Mouse (Mus musculus) layer of hippocampus, adult 2 months (tissue): ENCODE measurements at regions not wholly inside any gene's neighbourhood (a gene's known extent, or its start where the extent isn't known, plus 50 kb on each side); places are given as distances from the start of the nearest gene placed in this dataset.

Experiments used
- DNase-seq, 2 experiments: peaks; one replicate each; pipeline ENCODE4 v3.0.0; 2022; ENCODE audit warnings: low spot score in 2 of 2
- H3K27ac ChIP-seq: fragments of 200-600 bp; 2 replicates; pipeline ENCODE4 v1.8.1; 2022
- H3K4me3 ChIP-seq: fragments of 200-600 bp; 2 replicates; pipeline ENCODE4 v1.8.1; 2022; ENCODE audit warnings: mild to moderate bottlenecking
- CTCF ChIP-seq: fragments of 200-600 bp; conservative IDR thresholded peaks from 2 replicates; pipeline ENCODE4 v1.8.1; 2022; ENCODE audit warnings: antibody characterized with exemption, mild to moderate bottlenecking, moderate library complexity

DNA sequence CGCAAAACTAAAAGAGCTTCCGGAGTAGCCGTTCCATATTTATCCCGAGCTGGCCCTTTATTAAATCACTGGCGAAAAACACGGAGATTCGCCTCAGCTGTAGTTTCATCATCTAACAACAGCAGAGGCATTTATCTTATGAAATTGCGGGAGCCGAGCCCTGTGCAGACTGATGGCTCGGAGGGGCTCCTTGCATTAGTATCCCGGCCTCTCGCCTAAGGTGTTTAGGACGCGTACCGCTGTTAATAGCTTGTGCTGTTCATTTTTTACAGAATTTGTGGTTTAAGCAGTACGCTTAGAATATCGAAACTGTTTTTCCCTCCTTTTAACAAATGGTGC, 361.9 kb downstream of the En1 start:
- DNase-seq = no peak
- peak overlapping the region; percentile 48 for H3K4me3 ChIP-seq
- H3K27ac ChIP-seq = no peak overlapping the region
- TF ChIP-seq CTCF = no peak

DNA sequence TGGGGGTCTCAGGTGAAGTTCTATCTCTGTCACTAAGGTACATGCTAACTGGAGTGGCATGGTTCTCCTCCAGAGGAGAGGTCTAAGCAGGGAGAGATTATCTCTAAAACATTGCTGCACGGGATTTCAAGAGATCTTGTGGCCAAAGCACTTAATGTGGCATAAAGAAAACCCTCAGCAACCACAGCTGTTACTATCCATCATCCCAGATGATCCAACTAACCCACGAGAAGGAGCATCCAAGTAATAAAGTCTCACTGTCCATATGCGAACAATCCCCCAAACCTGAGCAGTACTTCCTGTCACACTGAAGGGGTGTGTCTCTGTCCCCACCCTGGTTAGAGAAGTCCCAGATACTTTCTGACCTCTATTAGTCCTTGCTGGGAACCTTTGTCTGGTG, 363.9 kb downstream of the En1 start:
- DNase-seq = no peak
- no peak for TF ChIP-seq CTCF

DNA sequence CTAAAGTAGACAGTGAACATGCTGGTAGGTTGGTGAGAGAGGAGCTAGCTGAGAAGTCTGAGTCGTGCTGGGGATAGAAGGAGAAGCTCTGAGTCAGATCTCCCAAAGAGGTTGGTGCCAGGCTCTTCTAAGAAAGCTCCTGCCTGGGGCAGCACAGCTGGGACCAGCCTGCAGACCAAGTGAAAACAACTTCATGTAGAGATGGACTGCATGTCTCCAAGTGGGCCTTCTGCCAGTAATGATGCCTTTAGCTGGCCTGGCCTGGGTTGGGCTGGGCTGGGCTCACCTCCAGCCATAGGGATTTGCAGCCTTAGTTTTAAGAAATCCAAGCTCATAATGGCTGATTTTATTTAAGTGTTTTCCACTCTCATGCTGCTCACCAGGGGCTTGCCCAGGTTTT, 357.7 kb downstream of the Insig2 start:
- Histone ChIP-seq H3K27ac (no peak overlapping the region), H3K4me3 (no peak overlapping the region)
- no peak for TF ChIP-seq CTCF
- DNase-seq = no peak

More for the DNA sequence above, 363.9 kb downstream of the En1 start:
- no peak overlapping the region for H3K27ac ChIP-seq
- no peak overlapping the region for H3K4me3 ChIP-seq

DNA sequence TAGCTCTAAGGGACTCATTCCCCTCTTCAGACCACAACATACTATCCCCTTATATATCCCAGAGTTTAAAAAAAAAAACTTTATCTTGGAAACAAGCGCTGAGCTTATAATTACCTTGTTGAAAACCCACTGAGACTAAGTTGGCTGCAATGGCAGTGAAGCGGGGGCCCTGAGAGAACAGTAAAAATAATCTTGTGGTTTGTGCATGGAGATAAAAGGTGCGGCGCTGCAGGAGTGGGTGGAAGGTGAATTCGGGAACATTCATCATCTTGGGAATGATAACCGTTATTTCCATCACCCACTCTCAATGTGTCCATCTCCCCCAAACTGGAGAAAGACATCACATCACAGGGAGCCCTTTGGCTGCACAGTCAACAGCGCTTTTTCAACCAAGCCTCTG, 327.9 kb downstream of the Insig2 start:
- no peak for TF ChIP-seq CTCF
- DNase-seq = no peak
- H3K27ac ChIP-seq = no peak overlapping the region
- H3K4me3 ChIP-seq = no peak overlapping the region

DNA sequence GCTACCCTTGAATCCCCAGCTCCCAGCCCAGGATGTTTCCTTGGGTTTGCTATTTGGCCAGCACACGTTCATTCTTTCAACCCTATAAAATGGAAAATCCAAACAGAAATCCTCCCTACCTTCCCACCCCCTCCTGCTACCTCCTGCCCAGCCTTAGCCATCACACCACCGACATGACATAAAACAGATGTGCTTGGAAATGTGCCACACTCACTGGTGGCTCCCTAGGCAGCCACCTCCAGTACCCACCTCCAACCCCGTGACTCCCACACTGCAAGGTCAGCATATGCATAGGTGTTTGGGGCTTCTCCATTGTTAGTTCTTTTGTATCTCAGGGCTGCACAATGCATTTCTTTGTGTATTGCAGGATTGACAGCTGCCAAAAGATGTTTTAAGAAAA, 327.2 kb downstream of the Insig2 start:
- DNase-seq = no peak
- TF ChIP-seq CTCF = no peak
- Histone ChIP-seq H3K4me3 (no peak overlapping the region), H3K27ac (no peak overlapping the region)

DNA sequence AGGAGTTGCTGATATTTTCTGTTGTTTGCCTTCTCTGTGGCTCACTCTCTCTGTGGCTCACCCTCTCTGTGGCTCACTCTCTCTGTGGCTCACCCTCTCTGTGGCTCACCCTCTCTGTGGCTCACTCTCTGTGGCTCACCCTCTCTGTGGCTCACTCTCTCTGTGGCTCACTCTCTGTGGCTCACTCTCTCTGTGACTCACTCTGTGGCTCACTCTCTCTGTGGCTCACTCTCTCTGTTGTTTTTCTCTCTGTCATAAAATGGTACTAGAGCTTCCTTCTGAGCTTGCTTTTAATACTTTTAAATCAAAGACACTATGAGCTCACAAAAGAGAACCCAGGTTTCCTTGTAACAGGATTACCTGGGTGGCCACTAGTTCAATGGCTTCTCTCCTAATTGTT, 320.3 kb downstream of the Insig2 start:
- no peak for DNase-seq
- TF ChIP-seq CTCF = no peak
- H3K4me3 ChIP-seq = no peak overlapping the region
- H3K27ac ChIP-seq = no peak overlapping the region

DNA sequence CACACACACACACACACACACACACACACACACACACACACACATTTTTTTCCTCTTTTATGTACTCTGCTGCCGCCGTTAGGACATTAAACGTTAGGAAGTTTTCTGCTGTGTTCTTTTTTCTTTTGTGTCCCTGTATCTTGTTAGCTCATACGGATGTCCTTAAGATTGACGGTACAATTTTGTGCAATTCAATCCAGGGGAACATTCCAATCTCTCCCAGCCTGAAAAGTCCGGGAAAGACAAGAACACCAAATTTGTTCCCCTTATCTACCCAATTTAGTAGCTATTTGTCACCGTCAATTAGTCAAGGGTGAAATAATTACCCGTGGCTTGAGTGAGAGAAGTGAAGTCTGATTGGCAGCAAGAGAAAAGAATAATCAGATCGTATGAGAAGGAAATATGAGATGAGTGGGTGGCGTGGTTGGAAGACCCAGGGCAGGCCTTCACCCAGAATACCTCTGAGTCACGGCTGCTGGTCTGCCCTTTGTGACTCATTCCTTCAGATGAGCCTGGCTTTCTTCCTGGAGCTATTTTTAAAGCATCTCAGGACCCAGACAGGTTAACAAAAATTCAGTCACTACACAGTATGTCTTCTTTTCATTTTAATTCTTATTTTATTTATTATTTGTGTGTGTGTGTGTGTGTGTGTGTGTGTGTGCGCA, 318.4 kb downstream of the Insig2 start:
- TF ChIP-seq CTCF = 0 out of 2 replicates have a peak, but pooled peaks have one; percentile 13
- Histone ChIP-seq H3K4me3 (no peak overlapping the region), H3K27ac (no peak overlapping the region)
- no peak for DNase-seq

DNA sequence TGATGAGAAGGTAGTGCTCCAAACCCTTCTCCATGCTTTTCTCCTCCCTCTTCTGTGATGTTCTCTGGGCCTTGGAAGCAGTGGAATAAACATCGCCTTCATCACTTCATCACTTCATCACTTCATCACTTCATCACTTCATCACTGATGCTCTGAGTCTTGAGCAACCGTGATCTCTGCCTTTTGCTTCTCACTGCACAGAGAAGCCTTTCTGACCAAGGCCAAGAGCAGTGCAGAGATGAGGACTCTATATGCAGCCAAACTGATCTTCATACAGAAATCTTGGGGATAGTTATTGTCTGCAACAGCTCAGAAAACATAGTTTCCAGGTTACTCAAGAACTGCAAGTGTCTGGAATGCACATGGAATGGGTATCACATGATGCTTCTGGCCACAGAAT, 303.0 kb downstream of the Insig2 start:
- TF ChIP-seq CTCF = no peak
- DNase-seq = no peak
- H3K4me3 ChIP-seq = no peak overlapping the region
- H3K27ac ChIP-seq = no peak overlapping the region

DNA sequence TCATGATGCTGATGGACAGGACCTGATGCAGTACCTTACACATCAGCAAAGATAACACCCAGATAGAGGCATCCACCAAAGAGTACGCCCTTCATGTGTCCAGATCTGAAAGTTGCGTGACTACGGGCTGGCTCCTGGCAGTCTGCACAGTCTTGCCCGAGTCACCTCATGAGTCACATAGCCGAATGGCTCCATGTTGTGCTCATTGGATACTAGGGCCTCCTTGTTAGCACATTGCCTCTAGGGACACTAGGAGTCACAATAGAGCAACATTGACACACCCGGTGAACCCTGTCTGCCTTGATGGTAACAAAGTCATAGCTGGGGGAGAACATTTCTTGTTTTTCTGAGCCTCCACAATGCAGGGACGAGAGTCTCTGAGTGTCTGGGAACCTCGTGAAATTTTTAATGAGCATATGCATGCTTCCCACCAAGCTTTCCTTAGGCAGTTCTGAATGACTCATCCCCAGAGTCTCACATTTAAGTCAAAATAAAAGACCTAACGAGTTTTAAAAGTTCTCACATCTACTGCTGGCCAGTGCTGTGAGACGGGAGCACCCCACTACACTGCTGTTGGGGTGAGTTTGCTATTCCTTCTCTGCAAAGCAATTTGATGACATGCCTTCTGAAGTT, 297.5 kb downstream of the Insig2 start:
- TF ChIP-seq CTCF = no peak
- no peak for DNase-seq
- Histone ChIP-seq H3K27ac (no peak overlapping the region), H3K4me3 (no peak overlapping the region)

DNA sequence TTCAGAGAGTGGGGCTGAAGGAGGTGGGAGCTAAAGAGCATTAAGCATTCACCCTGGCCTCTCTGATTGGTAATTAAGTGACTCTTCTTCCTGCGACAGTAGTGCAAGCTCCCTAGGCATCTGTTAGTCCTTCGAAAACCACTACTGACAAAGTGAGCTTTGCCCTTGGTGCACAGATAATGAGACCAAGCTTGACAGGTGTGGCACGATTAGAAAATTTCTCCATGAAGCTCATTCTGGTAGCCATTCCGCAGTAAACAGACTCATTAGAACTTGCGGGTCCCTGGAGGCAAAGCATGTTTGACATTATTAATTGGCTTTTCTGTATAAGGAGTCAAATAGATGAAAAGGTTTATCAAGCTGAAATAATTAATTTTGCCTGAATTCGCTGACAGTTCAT, 285.8 kb downstream of the Insig2 start:
- no peak overlapping the region for H3K4me3 ChIP-seq
- TF ChIP-seq CTCF = no peak
- no peak overlapping the region for H3K27ac ChIP-seq
- DNase-seq = no peak

DNA sequence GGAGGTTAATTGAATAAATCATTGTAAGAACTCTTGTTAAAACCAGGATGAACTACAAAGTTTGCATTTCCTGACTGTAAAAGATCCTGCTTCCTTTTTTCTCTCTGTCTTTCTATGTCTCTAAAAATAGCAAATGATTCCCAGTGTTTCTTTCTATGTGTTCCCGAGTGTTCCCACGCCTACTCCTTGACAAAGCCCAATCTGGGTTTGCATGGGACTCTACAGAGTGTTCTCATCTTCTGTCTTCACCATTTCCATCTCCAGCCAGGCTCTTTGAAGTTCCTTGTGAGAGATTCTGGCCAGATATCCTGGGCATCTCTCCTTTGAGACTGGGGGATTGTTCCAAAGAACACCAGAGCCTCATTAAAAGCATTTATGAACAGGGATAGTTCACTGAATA, 285.0 kb downstream of the Insig2 start:
- DNase-seq = peak in 1 of 2 experiments; percentile 34
- no peak overlapping the region for H3K4me3 ChIP-seq
- no peak for TF ChIP-seq CTCF
- H3K27ac ChIP-seq = peak overlapping the region; percentile 53; the same call in 1 of the 2 replicates

DNA sequence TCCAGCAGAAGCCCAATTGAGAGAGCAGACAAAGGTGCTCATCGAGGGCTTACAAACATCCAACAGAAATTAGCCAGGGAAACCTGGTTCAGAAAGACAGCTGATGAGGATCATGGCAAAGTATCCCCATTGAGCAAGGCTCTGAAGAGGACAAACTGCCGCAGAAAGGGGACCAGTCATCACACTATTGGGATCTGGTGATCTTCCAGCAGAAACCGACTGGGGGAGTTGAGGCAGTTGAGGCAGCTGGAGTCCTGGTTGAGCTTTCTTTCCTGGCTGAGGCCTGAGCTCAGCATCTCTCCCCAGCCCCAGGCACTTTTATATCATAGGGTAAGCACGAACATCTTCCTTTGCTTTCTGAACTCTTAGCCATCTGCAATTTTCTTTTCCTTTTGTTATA, 282.7 kb downstream of the Insig2 start:
- no peak overlapping the region for H3K4me3 ChIP-seq

DNA sequence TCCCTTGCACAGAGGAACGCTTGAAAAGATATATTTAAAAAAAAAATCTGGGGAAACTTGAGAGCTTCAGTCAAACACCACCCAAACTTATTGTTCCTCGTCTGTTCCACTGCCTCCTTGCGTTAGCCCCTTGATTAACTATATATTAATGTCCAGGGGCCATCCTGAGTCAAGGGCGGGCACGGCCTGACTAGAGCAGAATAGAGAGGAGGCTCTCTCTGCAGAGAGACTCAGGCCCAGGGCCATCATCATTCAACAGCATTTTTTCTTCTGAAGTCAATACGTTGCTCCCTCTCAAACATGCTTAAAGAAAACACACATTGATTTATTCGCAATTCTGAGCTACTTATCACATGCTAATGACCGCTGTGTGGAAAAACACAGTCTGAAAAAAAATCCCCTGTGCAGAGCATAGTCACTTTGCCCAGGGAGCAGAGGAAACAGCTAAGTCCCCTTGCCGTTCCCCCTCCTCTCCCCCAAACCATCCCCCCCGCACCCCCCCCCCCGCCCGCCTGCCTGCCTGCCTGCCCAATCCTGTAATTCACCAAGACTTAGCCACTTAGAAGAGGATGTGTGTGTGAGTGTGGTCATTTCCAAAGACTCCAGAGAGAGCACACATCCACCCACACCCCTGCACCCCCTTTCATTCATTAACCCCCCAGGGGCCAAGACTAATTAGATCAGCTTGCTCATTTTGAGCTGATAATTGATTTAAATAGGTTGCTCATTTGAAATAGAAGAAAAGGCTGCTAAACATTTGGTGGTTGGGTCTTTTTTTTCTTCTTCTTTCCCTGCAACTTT, 281.5 kb downstream of the Insig2 start:
- no peak for DNase-seq
- Histone ChIP-seq H3K4me3 (no peak overlapping the region), H3K27ac (no peak overlapping the region)
- no peak for TF ChIP-seq CTCF

More for the DNA sequence above, 282.7 kb downstream of the Insig2 start:
- DNase-seq = no peak
- no peak overlapping the region for H3K27ac ChIP-seq
- no peak for TF ChIP-seq CTCF

DNA sequence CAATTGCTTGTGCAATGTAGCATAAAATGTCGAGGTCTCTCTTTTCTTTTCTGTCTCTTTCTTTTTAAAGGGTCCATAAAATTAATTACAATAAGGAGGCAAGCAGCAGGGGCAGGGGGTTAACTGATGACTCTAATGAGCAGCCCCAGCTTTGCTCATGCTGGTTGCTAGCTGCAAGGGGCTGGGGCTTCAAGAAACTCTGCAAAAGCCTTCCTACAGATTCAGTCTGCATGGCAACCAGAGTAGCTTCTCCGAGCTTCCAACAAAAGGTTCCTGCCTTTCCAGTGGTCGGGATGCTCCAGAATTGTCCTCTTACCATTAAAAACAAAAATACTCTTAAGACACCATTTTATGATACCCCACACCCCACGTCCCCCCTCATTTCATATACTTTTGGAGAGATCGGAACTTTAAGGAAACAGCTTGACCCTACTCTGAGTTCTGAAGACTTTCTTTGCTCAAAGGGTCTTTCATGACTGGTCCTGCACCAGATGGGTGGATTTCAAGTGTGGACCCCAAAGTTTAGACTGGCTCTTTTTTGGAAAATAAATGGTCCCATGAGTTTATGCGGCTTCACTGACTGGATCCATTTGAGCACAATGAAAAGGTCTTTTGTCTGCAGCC, 280.8 kb downstream of the Insig2 start:
- H3K4me3 ChIP-seq = no peak overlapping the region
- no peak overlapping the region for H3K27ac ChIP-seq
- no peak for TF ChIP-seq CTCF
- no peak for DNase-seq
